Mouse (Mus musculus): ENCODE measurements around the gene Sema3f.

The Sema3f gene

DNA sequence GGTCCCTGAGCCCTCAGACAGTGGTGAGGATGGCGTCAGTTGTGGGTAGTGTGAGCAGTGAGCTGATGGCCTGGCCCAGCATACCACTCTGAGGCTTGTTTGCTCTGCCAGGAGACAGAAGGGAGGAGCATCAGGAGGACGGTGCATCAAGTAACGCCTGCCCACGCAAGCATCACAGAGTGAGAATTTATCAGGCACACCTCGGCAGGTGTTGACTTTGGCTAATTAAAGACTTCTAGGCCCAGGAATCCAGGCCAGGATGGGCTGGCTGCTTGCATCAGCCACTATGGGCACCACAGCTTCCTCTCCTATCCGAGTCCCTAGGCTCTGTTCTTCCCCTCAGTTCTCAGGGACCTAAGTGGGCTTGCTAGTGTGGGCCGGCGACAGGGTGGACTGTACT, 47.9 kb downstream of the Sema3f start:
- DNase-seq (ENCODE audit: extremely low spot score), result no peak

DNA sequence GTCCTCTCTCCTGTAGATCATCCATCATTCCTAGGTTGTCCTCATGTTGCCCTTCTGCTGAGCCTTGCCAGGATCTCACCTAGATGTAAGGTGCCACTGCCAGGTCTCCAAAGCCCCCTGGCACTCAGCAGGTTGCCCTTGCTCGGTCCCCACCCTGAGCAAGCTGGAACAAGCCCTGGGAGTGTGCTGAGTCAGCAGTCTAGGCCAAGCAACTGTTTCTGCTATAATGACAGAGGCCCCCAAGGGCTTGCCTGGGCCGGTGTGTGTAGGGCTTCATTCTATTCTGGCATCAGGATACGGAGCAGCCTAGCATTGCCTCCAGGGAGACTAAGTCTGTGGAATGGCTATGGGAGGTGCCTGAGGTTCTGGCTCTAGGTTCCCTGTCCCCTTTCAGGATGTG, 49.5 kb downstream of the Sema3f start:
- DNase-seq (ENCODE audit: extremely low spot score), result no peak

DNA sequence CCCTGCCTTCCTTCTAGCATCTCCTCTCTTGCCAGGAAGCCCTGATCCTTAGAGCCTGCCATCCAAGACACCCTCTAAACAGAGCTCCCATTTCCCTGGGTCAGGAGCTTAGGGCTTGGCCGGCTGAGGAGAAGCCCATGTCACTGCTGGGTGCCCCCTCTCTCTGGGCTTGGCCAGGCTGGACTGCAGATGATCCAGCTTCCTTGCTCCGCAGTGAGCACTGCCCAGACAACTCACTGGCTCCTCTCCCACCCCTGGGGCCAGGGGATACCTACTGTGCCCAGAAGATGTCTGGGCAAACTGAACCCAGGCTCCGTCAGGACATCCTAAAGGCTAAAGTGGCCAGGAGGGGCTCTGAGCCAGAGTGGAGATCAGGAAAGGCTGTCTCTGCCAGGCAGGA, 50.3 kb downstream of the Sema3f start:
- DNase-seq (ENCODE audit: extremely low spot score), result no peak

DNA sequence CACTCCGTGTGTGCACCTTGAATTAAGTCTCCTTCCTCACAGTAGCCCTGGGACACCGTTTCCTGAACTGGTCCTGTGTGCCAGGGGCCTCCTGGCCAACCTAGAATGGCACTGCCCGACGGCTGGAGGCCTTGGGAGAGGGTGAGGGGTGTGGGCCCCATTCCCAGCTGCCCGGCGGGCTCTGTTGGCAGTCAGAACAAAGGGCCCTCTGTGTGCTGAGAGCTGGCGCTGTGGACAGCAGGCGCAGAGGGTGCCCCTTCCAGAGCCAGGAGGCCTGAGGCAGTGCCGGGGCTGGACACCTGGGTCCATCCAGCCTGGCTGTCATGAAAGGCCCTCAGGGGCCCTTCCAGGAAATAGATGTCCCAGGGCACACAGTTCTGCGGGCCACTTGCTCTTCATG, 50.7 kb downstream of the Sema3f start:
- DNase-seq (ENCODE audit: extremely low spot score), result no peak

DNA sequence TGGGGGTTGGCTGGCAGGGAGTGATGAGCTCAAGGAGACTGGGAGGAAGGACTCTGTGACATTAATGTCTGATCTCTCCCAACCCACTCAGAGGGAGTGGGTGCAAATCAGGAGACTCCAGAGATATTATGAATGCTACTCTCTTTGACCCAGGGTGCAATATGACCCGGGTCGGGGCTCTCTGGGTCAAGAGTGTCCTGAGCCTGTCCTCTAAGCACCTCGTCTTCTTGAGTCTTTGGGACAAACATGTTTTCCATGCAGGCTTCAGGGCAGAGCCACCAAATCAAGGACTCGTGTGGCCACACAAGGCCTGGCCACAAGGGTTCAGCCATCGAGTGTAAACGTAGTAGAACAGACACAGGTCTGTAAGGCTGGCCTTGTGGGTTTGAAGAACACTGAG, 52.2 kb downstream of the Sema3f start:
- DNase-seq (ENCODE audit: extremely low spot score), result no peak

DNA sequence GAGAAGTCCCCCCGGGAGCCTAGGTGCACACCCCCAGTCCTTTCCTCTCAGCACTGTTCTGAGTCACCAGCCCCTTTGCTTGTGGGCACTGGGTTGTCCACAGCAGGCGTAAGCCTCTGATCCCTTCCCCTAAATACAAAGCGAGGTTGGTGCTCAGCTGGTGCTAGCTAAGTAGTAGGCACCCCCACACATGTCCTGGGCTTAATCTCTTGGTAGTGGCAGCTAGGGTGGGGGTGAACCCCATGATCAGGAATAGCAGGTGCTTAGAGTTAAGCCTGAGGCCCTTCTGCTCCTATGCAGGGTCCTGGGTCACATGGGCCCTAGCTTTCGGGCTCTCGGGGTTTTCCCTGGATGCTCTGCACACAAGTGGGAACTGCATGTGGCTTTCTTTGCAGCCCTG, 53.1 kb downstream of the Sema3f start:
- no peak for DNase-seq (ENCODE audit: extremely low spot score)

DNA sequence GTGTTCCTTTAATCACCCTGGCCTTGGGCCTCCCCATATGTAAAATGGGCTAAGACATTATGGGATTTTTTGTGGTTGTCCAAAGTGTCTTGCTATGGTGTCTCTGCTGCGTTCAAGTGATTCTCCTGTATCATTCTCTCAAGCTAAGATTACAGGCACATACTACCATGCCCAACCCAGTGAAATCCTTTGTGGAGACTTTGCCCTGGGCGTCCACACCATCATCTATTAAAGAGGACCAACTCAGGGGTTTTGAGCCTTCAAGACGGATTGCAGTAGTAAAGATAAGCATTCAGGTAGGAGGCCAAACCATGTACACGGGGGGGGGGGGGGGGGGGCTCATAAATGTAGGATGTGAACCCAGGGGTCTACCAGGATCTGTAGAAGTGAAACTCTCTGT, 55.7 kb downstream of the Sema3f start:
- DNase-seq (ENCODE audit: extremely low spot score), result no peak

DNA sequence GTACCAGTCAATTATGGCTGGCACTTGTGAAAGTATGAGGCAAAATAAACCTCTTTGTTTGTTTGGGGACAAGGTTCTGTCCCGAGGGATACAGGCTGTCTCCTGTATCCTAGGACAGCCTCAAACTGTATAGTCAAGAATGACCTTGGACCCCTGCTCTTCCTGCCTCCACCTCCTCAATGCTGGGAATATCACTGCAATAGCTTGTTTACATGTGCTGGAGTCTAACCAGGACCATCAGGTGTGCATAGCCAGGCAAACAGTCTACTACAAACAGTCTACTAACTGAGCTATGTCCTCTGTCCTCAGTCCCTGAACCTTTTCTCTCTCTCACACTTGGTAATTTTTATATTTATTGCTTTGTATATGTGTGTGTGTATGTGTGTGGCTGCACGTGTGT, 56.8 kb downstream of the Sema3f start:
- DNase-seq (ENCODE audit: extremely low spot score), result no peak

DNA sequence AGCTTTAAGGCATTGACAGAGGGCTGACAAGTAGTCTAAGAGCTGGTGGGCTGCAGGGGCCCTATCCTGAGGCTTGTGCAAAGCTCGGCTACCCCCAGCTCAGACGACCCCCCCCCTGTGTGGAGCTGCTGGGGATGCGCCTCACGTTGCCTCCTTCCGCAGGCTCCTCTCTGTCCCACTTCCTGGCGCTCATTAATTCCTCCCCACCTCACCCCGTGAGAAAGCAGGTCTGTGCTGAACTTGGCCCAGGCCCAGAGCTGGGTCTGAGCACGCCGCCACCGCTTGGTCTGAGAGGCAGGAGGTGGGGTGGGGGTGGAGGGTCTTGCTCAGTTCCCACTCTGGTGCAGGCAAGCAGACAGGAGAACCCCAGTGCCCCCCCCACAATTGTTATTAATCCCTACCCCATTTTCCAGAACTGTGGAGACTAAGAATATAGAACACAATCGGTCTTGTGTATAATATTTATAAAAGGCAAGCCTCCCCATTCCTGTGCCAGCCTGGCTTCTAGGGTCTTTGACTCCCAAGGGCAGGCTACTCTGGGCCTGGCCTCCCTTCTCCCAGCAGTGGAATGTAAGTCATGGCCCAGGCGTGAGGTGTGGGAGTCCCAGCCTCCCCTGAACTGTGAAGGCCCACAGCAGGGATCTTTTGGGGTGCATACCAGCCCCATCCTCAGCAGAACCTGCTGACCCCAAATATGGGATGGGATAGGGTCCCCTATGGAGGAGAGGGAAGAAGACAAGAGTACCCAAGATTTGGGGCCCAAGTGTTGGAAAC, 59.4 kb downstream of the Sema3f start:
- DNase-seq (ENCODE audit: extremely low spot score), result no peak

DNA sequence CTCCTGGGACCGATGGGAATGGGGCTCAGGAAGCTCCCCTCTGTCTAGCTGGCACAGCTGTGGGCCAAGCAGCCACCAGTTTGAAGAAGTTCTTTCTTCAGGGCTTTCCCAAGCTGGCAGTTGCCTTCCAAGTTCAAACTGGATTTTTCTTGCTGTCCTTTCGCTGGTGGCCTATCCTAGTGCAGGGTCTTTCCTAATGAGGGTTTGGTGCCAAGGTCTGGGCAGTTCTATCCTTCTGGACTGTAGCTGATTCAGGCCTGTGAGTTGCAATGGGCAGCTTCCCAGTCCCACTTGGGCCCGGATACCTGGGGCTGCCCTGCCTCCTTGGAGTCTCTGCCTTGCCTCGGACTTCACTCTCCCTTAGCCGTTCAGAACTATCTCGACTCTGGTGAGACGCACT, 60.0 kb downstream of the Sema3f start:
- DNase-seq (ENCODE audit: extremely low spot score), result no peak

DNA sequence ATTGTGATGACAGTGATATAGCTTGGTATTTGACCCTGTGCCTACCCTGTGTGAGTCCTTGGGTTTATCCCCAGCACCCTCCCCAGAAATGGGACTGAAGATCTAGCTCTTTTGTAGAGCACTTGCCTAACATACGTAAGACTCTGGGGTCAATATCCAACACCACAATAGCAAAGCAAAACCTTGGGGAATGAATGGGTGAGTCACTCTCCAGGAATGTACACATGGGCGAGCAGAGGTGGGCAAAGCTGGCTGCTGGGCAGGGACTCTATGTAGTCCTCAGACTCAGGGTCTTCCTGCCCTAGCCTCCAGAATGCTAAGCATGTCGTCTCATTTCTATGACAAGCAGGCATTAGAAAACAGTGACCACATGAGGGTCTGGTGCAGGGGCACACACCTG, 61.5 kb downstream of the Sema3f start:
- DNase-seq (ENCODE audit: extremely low spot score), result no peak

DNA sequence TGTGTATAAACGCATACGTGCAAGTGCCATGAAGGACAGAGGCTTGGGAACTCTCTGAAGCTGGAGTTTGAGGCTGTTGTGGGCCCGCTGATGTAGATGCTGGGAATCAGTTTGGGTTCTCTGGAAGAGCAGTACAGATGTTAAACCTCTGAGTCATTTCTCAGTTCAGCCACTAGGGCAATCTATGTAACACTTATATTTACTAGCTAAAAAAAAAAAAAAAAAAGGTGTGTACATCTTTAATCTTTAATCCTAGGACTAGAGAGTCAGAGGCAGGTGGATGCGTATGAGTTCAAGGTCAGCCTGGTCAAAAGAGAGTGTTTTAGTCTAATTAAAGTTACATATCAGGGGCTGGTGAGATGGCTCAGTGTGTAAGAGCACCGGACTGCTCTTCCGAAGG, 63.3 kb downstream of the Sema3f start:
- DNase-seq (ENCODE audit: extremely low spot score), result no peak

DNA sequence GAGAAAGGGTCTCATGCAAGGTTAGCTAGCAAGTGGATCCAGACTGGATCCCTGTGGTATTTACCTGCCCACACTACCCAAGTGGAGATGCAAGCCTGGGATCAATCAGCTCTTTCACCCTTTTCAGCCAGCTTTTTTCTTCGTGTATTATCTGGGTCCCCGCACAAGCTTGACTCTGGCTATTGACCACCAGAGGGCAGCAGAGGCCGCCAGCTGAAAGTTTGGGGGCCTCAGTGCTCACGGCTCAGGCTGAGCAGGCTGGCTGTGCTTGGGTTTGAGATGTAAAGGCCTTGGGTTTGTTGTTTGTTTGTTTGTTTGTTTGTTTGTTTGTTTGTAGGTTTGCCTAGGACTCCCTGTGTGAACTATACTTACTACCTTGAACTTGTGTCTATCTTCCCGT, 64.7 kb downstream of the Sema3f start:
- peak; percentile 86 for DNase-seq (ENCODE audit: extremely low spot score)

DNA sequence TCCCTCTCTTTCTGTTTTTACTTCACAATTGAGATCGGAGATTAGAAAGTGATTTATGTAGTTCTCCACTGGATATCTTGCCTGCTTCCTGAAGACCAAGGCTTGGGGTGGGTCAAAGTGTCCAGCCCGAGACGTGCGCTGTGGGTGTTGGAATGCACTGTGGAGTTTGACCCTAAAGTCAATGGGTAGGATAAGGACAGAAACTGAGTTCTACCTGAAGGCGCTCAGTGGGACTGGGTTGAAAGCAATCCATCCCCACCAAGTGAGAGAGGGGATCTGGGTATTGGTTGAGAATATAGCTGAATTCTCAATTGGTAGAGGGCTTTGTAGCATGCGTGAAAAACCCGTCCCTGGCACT, 65.1 kb downstream of the Sema3f start:
- no peak for DNase-seq (ENCODE audit: extremely low spot score)

DNA sequence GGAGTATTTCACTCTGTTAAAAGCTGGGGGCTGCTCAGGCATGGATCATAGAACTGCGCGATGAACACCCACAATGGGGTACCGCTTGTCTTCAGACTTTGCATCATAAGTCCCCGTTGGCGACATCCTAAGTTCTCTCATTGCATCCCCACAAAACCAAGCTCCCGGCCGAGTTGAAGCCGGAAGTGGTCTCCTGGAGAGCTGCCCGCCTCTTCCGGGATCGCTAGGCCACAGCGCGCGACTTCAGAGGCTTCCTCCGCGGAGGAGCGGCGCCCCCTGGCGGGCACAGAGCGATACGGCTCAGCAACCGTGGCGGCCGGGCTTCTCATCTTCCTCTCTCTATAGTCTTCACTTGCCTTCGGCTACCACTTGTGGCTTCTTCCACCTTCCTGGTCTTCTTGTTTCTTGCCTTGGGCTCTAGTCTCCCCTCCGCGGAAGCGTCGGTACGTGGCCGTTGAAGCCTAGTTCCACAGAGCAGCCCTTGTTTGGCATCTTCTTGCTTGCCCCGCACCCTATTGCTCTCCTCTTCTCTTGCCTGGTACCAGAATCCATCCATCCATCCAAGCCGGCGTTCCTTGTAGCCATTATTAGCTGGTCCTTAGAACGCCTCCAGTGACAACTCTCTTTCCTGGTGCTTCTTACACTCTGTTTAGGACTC, 65.7 kb downstream of the Sema3f start:
- DNase-seq (ENCODE audit: extremely low spot score), result peak; percentile 89

DNA sequence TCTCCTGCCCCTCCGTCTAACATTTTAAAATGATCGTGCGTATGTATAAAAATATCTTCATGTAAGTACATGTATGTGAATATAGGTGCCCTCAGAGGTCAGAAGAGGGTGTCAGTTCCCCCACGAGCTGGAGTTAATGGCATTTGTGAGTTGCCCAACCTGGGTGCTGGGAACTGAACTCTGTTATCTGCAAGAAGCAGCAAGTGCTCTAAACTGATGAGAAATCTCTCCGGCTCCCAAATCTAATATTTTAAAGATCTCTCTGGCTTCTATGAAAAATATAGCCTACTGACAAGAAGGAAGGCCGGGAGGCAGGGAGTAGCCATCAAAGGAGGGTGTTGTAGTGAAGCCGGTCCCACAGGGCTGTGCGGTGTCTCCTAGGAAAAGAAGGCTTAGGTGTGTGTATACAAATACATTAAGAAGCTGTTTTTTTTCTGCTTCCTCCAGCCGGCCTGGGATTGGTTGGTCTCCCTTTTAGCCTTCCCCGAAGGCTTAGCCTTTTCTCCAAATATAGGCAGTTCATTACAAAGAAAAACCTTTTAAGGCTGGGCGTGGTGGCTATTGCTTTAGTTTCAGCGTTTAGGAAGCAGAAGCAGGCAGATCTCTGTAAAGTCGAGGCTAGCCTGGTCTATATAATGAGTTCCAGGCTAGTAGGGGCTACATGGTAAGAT, 66.6 kb downstream of the Sema3f start:
- DNase-seq (ENCODE audit: extremely low spot score), result no peak

DNA sequence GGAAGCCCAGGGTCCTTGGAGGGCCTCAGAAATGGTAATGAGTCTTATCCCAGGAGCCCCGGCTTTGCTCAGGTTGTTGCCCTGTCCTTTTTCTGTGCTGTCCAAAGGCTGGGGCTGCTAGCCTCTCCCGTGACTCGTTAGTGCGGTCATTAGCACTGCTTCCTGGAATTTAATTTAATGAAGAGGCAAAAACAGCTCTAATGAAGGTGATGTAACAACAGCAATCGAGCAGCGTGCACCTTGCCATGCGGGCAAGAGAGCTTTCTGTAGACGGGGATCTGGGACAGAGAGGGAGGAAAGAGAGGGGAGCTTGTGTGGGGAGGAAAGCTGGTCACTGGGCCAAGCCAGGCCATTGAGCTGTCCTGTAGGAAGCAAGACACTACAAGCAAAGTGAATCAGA, 68.6 kb downstream of the Sema3f start:
- DNase-seq (ENCODE audit: extremely low spot score), result no peak

DNA sequence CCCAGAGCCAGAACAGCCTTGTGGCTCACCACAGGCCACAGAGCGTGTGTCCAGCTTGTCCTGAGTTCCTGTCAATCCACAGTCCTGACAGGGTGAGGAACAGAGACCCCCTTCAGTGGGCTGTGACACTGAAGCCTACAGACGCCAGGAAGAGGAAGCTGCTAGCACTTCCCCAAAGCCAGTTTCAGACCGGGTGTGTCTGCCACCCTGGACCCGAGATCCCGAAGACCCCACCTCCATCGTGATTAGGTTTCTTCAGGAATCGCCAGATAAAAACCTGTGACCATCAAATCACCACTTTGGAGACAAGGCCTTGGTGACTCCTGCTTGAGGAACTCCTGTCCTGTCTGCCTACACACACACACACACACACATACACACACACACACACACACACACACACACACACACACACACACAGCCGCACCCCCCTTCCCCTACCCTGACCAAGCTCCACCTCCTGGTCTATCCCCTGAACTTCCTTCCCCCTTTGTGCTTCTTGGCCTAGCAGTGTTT, 70.0 kb downstream of the Sema3f start:
- no peak for DNase-seq (ENCODE audit: extremely low spot score)

DNA sequence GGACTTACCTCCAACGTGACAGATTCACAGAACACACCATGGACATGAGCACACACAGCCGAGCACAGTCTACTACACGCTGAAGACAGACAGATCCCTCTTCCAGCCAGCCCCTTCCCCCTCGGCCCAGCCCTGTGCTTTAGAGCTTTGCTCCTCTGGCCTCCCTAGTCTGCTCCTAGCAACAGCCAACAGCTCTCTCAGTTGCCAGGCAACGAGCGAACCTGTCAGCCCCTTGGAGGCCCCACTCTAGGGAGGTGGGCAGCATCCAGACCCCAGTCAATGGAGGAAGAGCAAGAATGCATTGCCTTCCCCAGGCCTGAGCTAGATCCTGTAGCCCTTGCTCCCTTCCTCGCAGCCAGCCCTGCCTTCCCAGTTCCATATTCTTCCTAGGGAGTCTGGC, 73.2 kb downstream of the Sema3f start:
- peak; percentile 72 for DNase-seq (ENCODE audit: extremely low spot score)

DNA sequence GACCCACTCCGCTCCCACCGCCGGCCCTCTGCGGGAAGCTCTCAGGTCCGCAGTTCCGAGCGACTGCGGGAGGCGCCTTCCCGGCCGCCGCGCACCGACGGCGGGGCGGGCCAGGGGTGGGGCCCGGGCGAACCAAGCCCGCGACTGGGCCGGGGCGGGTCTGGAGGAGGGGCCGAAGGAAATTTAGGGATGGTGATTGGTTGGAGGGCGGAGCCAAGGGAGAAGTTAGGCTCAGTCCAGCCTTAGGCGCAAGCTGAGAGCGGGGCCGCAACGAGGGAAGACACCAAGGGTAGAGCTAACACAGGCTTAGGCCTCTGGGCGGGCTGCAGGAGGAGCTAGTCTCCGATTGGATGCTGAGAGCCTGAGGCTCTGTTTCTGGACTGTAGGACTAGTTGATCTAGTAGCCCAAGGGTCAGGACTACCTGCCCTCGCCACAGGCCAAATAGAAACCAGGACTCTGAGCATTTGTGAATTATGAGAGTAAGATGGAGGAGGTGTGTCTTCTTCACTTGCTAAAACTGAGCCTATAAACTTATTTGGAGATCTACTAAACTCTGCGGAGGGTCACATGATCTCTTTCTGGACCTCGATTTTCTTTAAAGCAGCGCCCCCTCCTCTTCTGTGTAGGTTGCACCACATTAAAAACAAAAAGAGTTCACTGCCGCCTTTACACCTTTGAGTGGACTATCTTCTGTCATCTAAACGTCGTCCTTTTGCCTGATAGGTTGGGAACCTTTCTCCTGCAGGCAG, 74.8 kb downstream of the Sema3f start, which contains the start of gene Gnai2:
Gene Gnai2, minus strand, starts transcription at position 89 of the 750 bp plus-strand sequence.
- peak; percentile 97 for DNase-seq (ENCODE audit: extremely low spot score)

DNA sequence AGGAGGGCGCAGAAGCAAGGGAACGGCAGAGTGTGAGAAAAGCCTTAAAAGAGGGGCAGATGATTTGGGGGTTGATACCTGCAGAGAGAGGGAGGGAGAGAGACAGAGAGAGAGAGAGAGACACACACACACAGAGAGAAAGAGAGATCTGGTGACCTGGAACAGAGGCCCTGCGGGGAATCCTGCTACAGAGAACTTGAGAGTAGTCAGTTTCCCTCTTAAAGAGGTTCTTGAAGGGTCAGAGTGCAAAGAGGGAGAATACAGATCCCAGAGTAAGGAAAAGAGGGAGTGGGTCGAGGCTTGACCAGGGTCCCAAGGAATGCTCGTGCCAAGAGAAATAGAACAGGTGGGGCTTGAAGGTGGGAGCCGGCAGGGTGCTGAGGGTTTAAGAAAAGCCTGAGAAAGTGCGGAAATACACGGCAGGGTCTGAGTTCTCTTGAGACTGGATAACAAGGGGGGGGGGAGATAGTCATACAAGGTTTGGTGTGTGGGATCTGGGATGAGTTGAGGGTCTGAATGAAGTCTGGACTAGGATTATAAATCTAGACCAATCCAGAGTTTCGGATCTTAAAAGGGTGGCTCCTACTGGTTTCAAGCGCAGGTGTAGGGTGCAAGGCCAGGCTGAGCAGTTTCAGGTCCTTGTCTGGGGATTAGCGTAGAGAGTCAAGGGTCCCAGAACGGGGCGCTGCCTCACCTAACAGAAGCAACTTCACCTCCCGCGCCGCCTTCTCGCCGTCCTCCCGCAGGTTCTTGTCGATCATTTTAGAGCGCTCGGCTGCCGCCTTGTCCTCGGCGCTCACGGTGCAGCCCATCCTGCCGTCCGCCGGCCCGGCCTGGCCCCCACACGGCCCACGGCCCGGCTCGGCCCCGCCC, 75.6 kb downstream of the Sema3f start:
- DNase-seq (ENCODE audit: extremely low spot score), result no peak

Measured in embryo, embryonic 9.5 days (tissue).